Mouse (Mus musculus) bone marrow macrophage, adult 2 months (primary cell): ENCODE measurements at regions not wholly inside any gene's neighbourhood (a gene's known extent, or its start where the extent isn't known, plus 50 kb on each side); places are given as distances from the start of the nearest gene placed in this dataset.

ENCODE experiments used
- CTCF ChIP-seq: IDR thresholded peaks from 2 replicates; pipeline ENCODE4 v1.5.1; 2012; ENCODE audit warnings: low read depth, mild to moderate bottlenecking, low read length, moderate library complexity
- POLR2A ChIP-seq: IDR thresholded peaks from 2 replicates; pipeline ENCODE4 v1.6.1; 2012; ENCODE audit warnings: mild to moderate bottlenecking, low read depth, low read length, borderline replicate concordance

- TF ChIP-seq CTCF (no peak), POLR2A (no peak)
These were observed 90.4 kb downstream of the Icos start for GRCm38 (mm10) chr1:61068112-61068511.
